Mouse (Mus musculus) kidney, adult 2 months (tissue): ENCODE data around the gene Scarf2.

Experiments
- CTCF ChIP-seq: fragments of 200-500 bp; conservative IDR thresholded peaks from 2 replicates; pipeline ENCODE4 v1.5.1; 2011; ENCODE audit warnings: low read depth, mild to moderate bottlenecking, control low read depth, low read length, moderate library complexity, mixed read lengths; ENCODE audit not compliant: insufficient read depth, insufficient read length
- POLR2A ChIP-seq: fragments of 200-500 bp; IDR thresholded peaks from one replicate; pipeline ENCODE4 v1.6.1; 2011; ENCODE audit warnings: low read depth, low read length, control low read depth

GRCm38 (mm10) chr16:17843701-17844365 lies 46.8 kb downstream of the Scarf2 start:
- no peak for TF ChIP-seq POLR2A
- no peak for TF ChIP-seq CTCF
